ENCODE assay signal across 8 mouse cellular contexts in genomic region chr16:10873654-10874053, GRCm38 (mm10). TPM values are rescaled to one million over a fixed set of nuclear protein-coding genes. Genes with fewer than 3 reads are reported as not detected.
DNase-seq lines count a peak whose midpoint lies in the region; ATAC-seq and TF ChIP-seq lines count a peak whose summit lies in the region.

No protein-coding gene starts in this region.

- no peak overlapping the region for H3K27ac ChIP-seq in forebrain, embryonic 14.5 days (ENCODE audit: low read depth, low read length)
- peak overlapping the region; percentile 45 for H3K27ac ChIP-seq in hindbrain, embryonic 10.5 days
- no peak overlapping the region for H3K27ac ChIP-seq in lung, embryonic 16.5 days (ENCODE audit: low read length)

- WGBS in forebrain, embryonic 14.5 days: 8% methylated on average over 5 of the region's 5 CpGs
- WGBS in hindbrain, embryonic 10.5 days: 12% methylated on average over 5 of the region's 5 CpGs
- WGBS in lung, embryonic 16.5 days: under 1% methylated on average over 5 of the region's 5 CpGs

- no peak overlapping the region for H3K9ac ChIP-seq in forebrain, embryonic 14.5 days (ENCODE audit: low read length)
- no peak overlapping the region for H3K9ac ChIP-seq in lung, embryonic 16.5 days (ENCODE audit: low read length)

- peaks cover 59% of the 10 kb centered on the region for H3K27me3 ChIP-seq in G1E (ENCODE audit: insufficient read depth, low read length)
- no peaks in the 10 kb centered on the region for H3K27me3 ChIP-seq in forebrain, embryonic 14.5 days (replicated peaks; ENCODE audit: control insufficient read depth, insufficient read depth, low read length)
- peaks cover 7% of the 10 kb centered on the region for H3K27me3 ChIP-seq in hindbrain, embryonic 10.5 days (ENCODE audit: insufficient read depth, poor library complexity, severe bottlenecking)
- H3K27me3 ChIP-seq in lung, embryonic 16.5 days (ENCODE audit: control insufficient read depth, insufficient read depth, low read depth, low read length): no peaks in the 10 kb centered on the region

- ATAC-seq in G1E (ENCODE audit: extremely low read depth, insufficient number of reproducible peaks, low FRiP score, poor library complexity, severe bottlenecking): no peak; the same call in 1 of the 2 replicates
- ATAC-seq in cerebellum, adult (ENCODE audit: insufficient number of reproducible peaks, low FRiP score, low TSS enrichment): peak; percentile 37; the same call in 1 of the 2 replicates
- peak; percentile 65 for ATAC-seq in forebrain, embryonic 14.5 days
- peak; percentile 39 for ATAC-seq in lung, embryonic 16.5 days (ENCODE audit: low read depth)

- no peaks in the 10 kb centered on the region for H3K36me3 ChIP-seq in G1E (replicated peaks)
- H3K36me3 ChIP-seq in forebrain, embryonic 14.5 days (ENCODE audit: control insufficient read depth, insufficient read depth, low read length): no peaks in the 10 kb centered on the region
- no peaks in the 10 kb centered on the region for H3K36me3 ChIP-seq in hindbrain, embryonic 10.5 days
- H3K36me3 ChIP-seq in lung, embryonic 16.5 days (ENCODE audit: control insufficient read depth, insufficient read depth, low read length): no peaks in the 10 kb centered on the region

- H3K4me3 ChIP-seq in G1E (ENCODE audit: low read depth, low read length): no peak overlapping the region
- no peak overlapping the region for H3K4me3 ChIP-seq in forebrain, embryonic 14.5 days (ENCODE audit: low read depth, low read length)
- H3K4me3 ChIP-seq in hindbrain, embryonic 10.5 days: no peak overlapping the region
- H3K4me3 ChIP-seq in lung, embryonic 16.5 days (ENCODE audit: low read length): no peak overlapping the region

- TF ChIP-seq CTCF in G1E (IDR thresholded peaks at IDR 0.05; ENCODE audit: low read depth, low read length): peak; percentile 95

- no peak overlapping the region for H3K4me2 ChIP-seq in forebrain, embryonic 14.5 days (ENCODE audit: low read length)
- no peak overlapping the region for H3K4me2 ChIP-seq in lung, embryonic 16.5 days (ENCODE audit: low read depth, low read length)

- DNase-seq in G1E (ENCODE audit: low spot score): peak; percentile 81
- DNase-seq in forebrain, embryonic 14.5 days (ENCODE audit: low spot score): peak; percentile 91
- DNase-seq in hindbrain, embryonic 10.5 days (ENCODE audit: low spot score): peak; percentile 90
- peak; percentile 50 to 85 for DNase-seq in layer of hippocampus, adult 8-10 months (ENCODE audit: low spot score in 2 of 2)
- peak; percentile 82 for DNase-seq in ovary, postnatal 10 days (ENCODE audit: low spot score)
- DNase-seq in thymus, postnatal 10 days (ENCODE audit: low spot score in 2 of 2): peak; percentile 74 to 91

- no peaks in the 10 kb centered on the region for H3K9me3 ChIP-seq in G1E (replicated peaks)
- H3K9me3 ChIP-seq in forebrain, embryonic 14.5 days (replicated peaks; ENCODE audit: control insufficient read depth, low read length): no peaks in the 10 kb centered on the region
- no peaks in the 10 kb centered on the region for H3K9me3 ChIP-seq in hindbrain, embryonic 10.5 days
- H3K9me3 ChIP-seq in lung, embryonic 16.5 days (ENCODE audit: control insufficient read depth, low read length): no peaks in the 10 kb centered on the region

- H3K4me1 ChIP-seq in G1E (ENCODE audit: insufficient read depth, low read depth, low read length): peaks cover 3% of the 10 kb centered on the region; the same call in 1 of the 2 replicates
- no peaks in the 10 kb centered on the region for H3K4me1 ChIP-seq in forebrain, embryonic 14.5 days (ENCODE audit: control insufficient read depth, insufficient read depth, low read length)
- peaks cover 25% of the 10 kb centered on the region for H3K4me1 ChIP-seq in hindbrain, embryonic 10.5 days (replicated peaks)
- H3K4me1 ChIP-seq in lung, embryonic 16.5 days (replicated peaks; ENCODE audit: control insufficient read depth, insufficient read depth, low read length): peaks cover 7% of the 10 kb centered on the region; the same call in 1 of the 2 replicates

RNA-seq across cellular contexts. Expression of gene Rmi2, which starts 38.8 kb away (rescaled TPM):
- total RNA-seq in G1E (2014; fragmentation: Nextera tagmentation) (8.9 and 9.5 TPM in 2 replicates), G1E (2017) (5.1 and 5.7 TPM in 2 replicates)
- 7.8 and 8.3 TPM in 2 replicates for polyA plus RNA-seq in G1E (2012)
- 0.78 and 0.88 TPM in 2 replicates for polyA plus RNA-seq in forebrain, embryonic 14.5 days (2014; fragmentation: Nextera tagmentation; extraction: Ambion mirVana)
- polyA plus RNA-seq in hindbrain, embryonic 10.5 days (2016; fragmentation: Nextera tagmentation; extraction: Ambion mirVana): 2.5 and 4.7 TPM in 2 replicates
- under 1 TPM; 0.10 to 0.37 (median 0.25) TPM for total RNA-seq in layer of hippocampus, adult 8-10 months (2022)
- 3.1 and 3.4 TPM in 2 replicates for polyA plus RNA-seq in lung, embryonic 16.5 days (2015; fragmentation: Nextera tagmentation; extraction: Ambion mirVana)
